Mouse (Mus musculus) bone marrow, adult 2 months (tissue): ENCODE measurements around the gene 1810046K07Rik.

Experiments
- CTCF ChIP-seq: fragments of 200-500 bp; IDR thresholded peaks from 2 replicates; pipeline ENCODE4 v1.5.1; 2011; ENCODE audit warnings: low read length, control low read depth; ENCODE audit not compliant: control insufficient read depth, insufficient read depth
- POLR2A ChIP-seq: fragments of 200-500 bp; IDR thresholded peaks from 2 replicates; pipeline ENCODE4 v1.6.1; 2011; ENCODE audit warnings: low read depth, mild to moderate bottlenecking, control low read depth, low read length, borderline replicate concordance; ENCODE audit not compliant: control insufficient read depth

DNA sequence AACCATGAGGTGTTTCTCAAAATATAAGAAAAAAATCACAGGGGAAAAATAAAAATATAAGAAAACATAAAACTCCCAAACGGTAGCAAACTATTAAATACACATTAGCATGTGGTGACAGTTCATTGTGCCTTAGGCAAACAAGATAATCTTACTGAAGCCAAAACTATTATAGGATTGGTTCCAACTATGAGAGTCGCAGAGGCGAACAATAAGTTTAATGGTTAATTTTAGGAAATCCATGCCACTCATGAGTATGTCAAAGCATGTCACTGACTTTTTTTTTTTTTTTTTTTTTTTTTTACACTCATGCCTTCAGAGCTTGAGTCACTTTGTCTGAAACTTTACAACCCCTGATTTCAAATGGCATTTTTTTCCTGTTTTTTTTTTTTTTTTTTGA lies 22.4 kb downstream of the 1810046K07Rik start:
- TF ChIP-seq CTCF (no peak), POLR2A (no peak)
